Mouse (Mus musculus): ENCODE data around the gene Fgr. TPM values are rescaled to one million over a fixed set of nuclear protein-coding genes. Genes with fewer than 3 reads are reported as not detected.

Fgr gene
- polyA plus RNA-seq, 1 experiment from 2014 or later, result 1.8 TPM

GRCm38 (mm10) chr4:133035446-133035845 is 61.6 kb downstream of the Fgr start:
- Histone ChIP-seq H3K4me2 (ENCODE audit: low read depth, low read length) (no peak overlapping the region), H3K27me3 (ENCODE audit: control insufficient read depth, insufficient read depth, low read length) (no peaks in the 10 kb centered on the region), H3K36me3 (ENCODE audit: control insufficient read depth, insufficient read depth, low read length) (no peaks in the 10 kb centered on the region), H3K4me1 (ENCODE audit: control insufficient read depth, insufficient read depth, low read length) (peaks cover 18% of the 10 kb centered on the region), H3K4me3 (replicated peaks; ENCODE audit: low read length) (no peak overlapping the region), H3K27ac (ENCODE audit: low read length) (no peak overlapping the region), H3K9me3 (replicated peaks; ENCODE audit: control insufficient read depth, low read length) (no peaks in the 10 kb centered on the region), H3K9ac (ENCODE audit: low read length) (no peak overlapping the region)
- no peak for ATAC-seq (ENCODE audit: insufficient read depth, low FRiP score)
- WGBS, result 77% methylated on average over 1 of the region's 1 CpGs

- Histone ChIP-seq H3K9me3 (replicated peaks; ENCODE audit: control insufficient read depth, low read length) (no peaks in the 10 kb centered on the region), H3K4me1 (ENCODE audit: control insufficient read depth, insufficient read depth, low read length) (peaks cover 23% of the 10 kb centered on the region), H3K36me3 (ENCODE audit: control insufficient read depth, insufficient read depth, low read length) (no peaks in the 10 kb centered on the region), H3K9ac (ENCODE audit: low read length) (no peak overlapping the region), H3K4me2 (ENCODE audit: low read depth, low read length) (no peak overlapping the region), H3K27ac (ENCODE audit: low read length) (no peak overlapping the region), H3K4me3 (replicated peaks; ENCODE audit: low read length) (no peak overlapping the region), H3K27me3 (ENCODE audit: control insufficient read depth, insufficient read depth, low read length) (no peaks in the 10 kb centered on the region)
- no peak for ATAC-seq (ENCODE audit: insufficient read depth, low FRiP score)
- WGBS, result 64% methylated on average over 3 of the region's 3 CpGs
Measured at GRCm38 (mm10) chr4:133035946-133036345, 62.1 kb downstream of the Fgr start.

GRCm38 (mm10) chr4:133037293-133037692 is 63.4 kb downstream of the Fgr start:
- H3K36me3 ChIP-seq (ENCODE audit: control insufficient read depth, insufficient read depth, low read length), result no peaks in the 10 kb centered on the region
- H3K4me3 ChIP-seq (replicated peaks; ENCODE audit: low read length), result no peak overlapping the region
- H3K4me2 ChIP-seq (ENCODE audit: low read depth, low read length), result 0 out of 2 replicates have a peak overlapping the region, but pooled peaks have one; percentile 99
- no peak overlapping the region for H3K27ac ChIP-seq (ENCODE audit: low read length)
- no peaks in the 10 kb centered on the region for H3K27me3 ChIP-seq (ENCODE audit: control insufficient read depth, insufficient read depth, low read length)
- H3K4me1 ChIP-seq (ENCODE audit: control insufficient read depth, insufficient read depth, low read length), result peaks cover 36% of the 10 kb centered on the region
- no peaks in the 10 kb centered on the region for H3K9me3 ChIP-seq (replicated peaks; ENCODE audit: control insufficient read depth, low read length)
- no peak for ATAC-seq (ENCODE audit: insufficient read depth, low FRiP score)
- 44% methylated on average over 9 of the region's 9 CpGs for WGBS
- peak overlapping the region; percentile 34; the same call in 1 of the 2 replicates for H3K9ac ChIP-seq (ENCODE audit: low read length)

GRCm38 (mm10) chr4:133037798-133038197 is 63.9 kb downstream of the Fgr start:
- no peaks in the 10 kb centered on the region for H3K27me3 ChIP-seq (ENCODE audit: control insufficient read depth, insufficient read depth, low read length)
- no peak for ATAC-seq (ENCODE audit: insufficient read depth, low FRiP score)
- H3K4me1 ChIP-seq (ENCODE audit: control insufficient read depth, insufficient read depth, low read length), result peaks cover 41% of the 10 kb centered on the region
- H3K9me3 ChIP-seq (replicated peaks; ENCODE audit: control insufficient read depth, low read length), result no peaks in the 10 kb centered on the region
- peak overlapping the region; percentile 99 for H3K4me2 ChIP-seq (ENCODE audit: low read depth, low read length)
- peak overlapping the region; percentile 66 for H3K4me3 ChIP-seq (replicated peaks; ENCODE audit: low read length)
- H3K27ac ChIP-seq (ENCODE audit: low read length), result no peak overlapping the region
- no peak overlapping the region for H3K9ac ChIP-seq (ENCODE audit: low read length)
- 37% methylated on average over 6 of the region's 6 CpGs for WGBS
- H3K36me3 ChIP-seq (ENCODE audit: control insufficient read depth, insufficient read depth, low read length), result no peaks in the 10 kb centered on the region

- H3K4me2 ChIP-seq (ENCODE audit: low read depth, low read length), result peak overlapping the region; percentile 99
- peaks cover 50% of the 10 kb centered on the region for H3K4me1 ChIP-seq (ENCODE audit: control insufficient read depth, insufficient read depth, low read length)
- ATAC-seq (ENCODE audit: insufficient read depth, low FRiP score), result peak; percentile 77
Measured at GRCm38 (mm10) chr4:133038521-133039115, 64.7 kb downstream of the Fgr start.

GRCm38 (mm10) chr4:133039116-133039819 is 65.4 kb downstream of the Fgr start:
- peak; percentile 41 for ATAC-seq (ENCODE audit: insufficient read depth, low FRiP score)

More at GRCm38 (mm10) chr4:133038521-133039115, 64.7 kb downstream of the Fgr start:
- under 1% methylated on average over 66 of the region's 76 CpGs for WGBS
- Histone ChIP-seq H3K9me3 (replicated peaks; ENCODE audit: control insufficient read depth, low read length) (no peaks in the 10 kb centered on the region), H3K27me3 (ENCODE audit: control insufficient read depth, insufficient read depth, low read length) (no peaks in the 10 kb centered on the region), H3K27ac (ENCODE audit: low read length) (peak overlapping the region; percentile 91), H3K9ac (ENCODE audit: low read length) (peak overlapping the region; percentile 82), H3K4me3 (replicated peaks; ENCODE audit: low read length) (peak overlapping the region; percentile 66), H3K36me3 (ENCODE audit: control insufficient read depth, insufficient read depth, low read length) (no peaks in the 10 kb centered on the region)

GRCm38 (mm10) chr4:133039832-133040231 is 65.9 kb downstream of the Fgr start:
- H3K27ac ChIP-seq (ENCODE audit: low read length), result peak overlapping the region; percentile 91
- ATAC-seq (ENCODE audit: insufficient read depth, low FRiP score), result no peak
- WGBS, result 22% methylated on average over 18 of the region's 18 CpGs
- H3K9ac ChIP-seq (ENCODE audit: low read length), result peak overlapping the region; percentile 82
- peaks cover 62% of the 10 kb centered on the region for H3K4me1 ChIP-seq (ENCODE audit: control insufficient read depth, insufficient read depth, low read length)
- H3K36me3 ChIP-seq (ENCODE audit: control insufficient read depth, insufficient read depth, low read length), result no peaks in the 10 kb centered on the region
- peak overlapping the region; percentile 66 for H3K4me3 ChIP-seq (replicated peaks; ENCODE audit: low read length)
- peak overlapping the region; percentile 99 for H3K4me2 ChIP-seq (ENCODE audit: low read depth, low read length)
- no peaks in the 10 kb centered on the region for H3K9me3 ChIP-seq (replicated peaks; ENCODE audit: control insufficient read depth, low read length)
- no peaks in the 10 kb centered on the region for H3K27me3 ChIP-seq (ENCODE audit: control insufficient read depth, insufficient read depth, low read length)

More at GRCm38 (mm10) chr4:133039116-133039819, 65.4 kb downstream of the Fgr start:
- H3K27me3 ChIP-seq (ENCODE audit: control insufficient read depth, insufficient read depth, low read length), result no peaks in the 10 kb centered on the region
- no peaks in the 10 kb centered on the region for H3K9me3 ChIP-seq (replicated peaks; ENCODE audit: control insufficient read depth, low read length)
- 2% methylated on average over 69 of the region's 77 CpGs for WGBS
- no peaks in the 10 kb centered on the region for H3K36me3 ChIP-seq (ENCODE audit: control insufficient read depth, insufficient read depth, low read length)
- H3K9ac ChIP-seq (ENCODE audit: low read length), result peak overlapping the region; percentile 82
- H3K4me2 ChIP-seq (ENCODE audit: low read depth, low read length), result peak overlapping the region; percentile 99
- peaks cover 56% of the 10 kb centered on the region for H3K4me1 ChIP-seq (ENCODE audit: control insufficient read depth, insufficient read depth, low read length)
- peak overlapping the region; percentile 66 for H3K4me3 ChIP-seq (replicated peaks; ENCODE audit: low read length)
- H3K27ac ChIP-seq (ENCODE audit: low read length), result peak overlapping the region; percentile 91

- H3K36me3 ChIP-seq (ENCODE audit: control insufficient read depth, insufficient read depth, low read length), result no peaks in the 10 kb centered on the region
- peak overlapping the region; percentile 99 for H3K4me2 ChIP-seq (ENCODE audit: low read depth, low read length)
- peak overlapping the region; percentile 66 for H3K4me3 ChIP-seq (replicated peaks; ENCODE audit: low read length)
- peaks cover 67% of the 10 kb centered on the region for H3K4me1 ChIP-seq (ENCODE audit: control insufficient read depth, insufficient read depth, low read length)
- no peaks in the 10 kb centered on the region for H3K27me3 ChIP-seq (ENCODE audit: control insufficient read depth, insufficient read depth, low read length)
- no peak for ATAC-seq (ENCODE audit: insufficient read depth, low FRiP score)
- WGBS, result 53% methylated on average over 14 of the region's 14 CpGs
- no peak overlapping the region for H3K27ac ChIP-seq (ENCODE audit: low read length)
- H3K9me3 ChIP-seq (replicated peaks; ENCODE audit: control insufficient read depth, low read length), result no peaks in the 10 kb centered on the region
- H3K9ac ChIP-seq (ENCODE audit: low read length), result peak overlapping the region; percentile 56
Measured at GRCm38 (mm10) chr4:133040241-133040904, 66.5 kb downstream of the Fgr start.

GRCm38 (mm10) chr4:133042244-133042643 is 68.3 kb downstream of the Fgr start:
- no peaks in the 10 kb centered on the region for H3K27me3 ChIP-seq (ENCODE audit: control insufficient read depth, insufficient read depth, low read length)
- peaks cover 85% of the 10 kb centered on the region for H3K4me1 ChIP-seq (ENCODE audit: control insufficient read depth, insufficient read depth, low read length)
- ATAC-seq (ENCODE audit: insufficient read depth, low FRiP score), result no peak
- H3K9me3 ChIP-seq (replicated peaks; ENCODE audit: control insufficient read depth, low read length), result no peaks in the 10 kb centered on the region
- H3K4me3 ChIP-seq (replicated peaks; ENCODE audit: low read length), result 0 out of 2 replicates have a peak overlapping the region, but pooled peaks have one; percentile 5
- H3K9ac ChIP-seq (ENCODE audit: low read length), result peak overlapping the region; percentile 7; the same call in 1 of the 2 replicates
- H3K36me3 ChIP-seq (ENCODE audit: control insufficient read depth, insufficient read depth, low read length), result no peaks in the 10 kb centered on the region
- WGBS, result 49% methylated on average over 4 of the region's 4 CpGs
- H3K4me2 ChIP-seq (ENCODE audit: low read depth, low read length), result peak overlapping the region; percentile 40
- peak overlapping the region; percentile 21 for H3K27ac ChIP-seq (ENCODE audit: low read length)

All from stomach, embryonic 16.5 days (tissue).